Mouse (Mus musculus) megakaryocyte, embryonic 14.5 days (primary cell): ENCODE results near the gene Hipk2.

Experiments
- FLI1 ChIP-seq: IDR thresholded peaks from 2 replicates; pipeline ENCODE4 v1.6.1; 2012; ENCODE audit warnings: low read length, inconsistent platforms, mixed read lengths
- GATA1 ChIP-seq: IDR thresholded peaks from 3 replicates; pipeline ENCODE4 v1.6.1; 2012; ENCODE audit warnings: mixed read lengths, low read length, inconsistent platforms, borderline replicate concordance

DNA sequence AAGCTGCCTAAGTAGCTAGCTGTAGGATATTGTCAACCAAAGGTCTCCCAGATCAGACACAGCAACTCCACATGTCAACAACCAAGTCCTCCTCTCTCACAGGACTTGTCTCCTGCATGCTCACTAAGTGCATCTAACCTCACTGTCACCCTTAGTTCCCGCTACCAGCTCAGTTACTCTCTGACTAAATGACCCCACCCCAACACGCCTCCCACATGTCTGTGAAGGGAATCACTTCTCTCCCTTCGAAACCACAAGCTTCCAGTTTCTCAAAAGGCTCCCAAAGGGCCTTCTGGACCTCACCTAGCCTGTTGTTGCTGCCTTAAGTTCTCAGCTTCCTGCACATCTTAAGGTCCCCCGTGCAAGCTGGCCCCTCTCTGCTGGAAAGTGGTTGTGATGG, 25.2 kb upstream of the Hipk2 start:
- TF ChIP-seq GATA1 (no peak), FLI1 (no peak)
